Mouse (Mus musculus): ENCODE results near the gene Lrig3. TPM values are rescaled to one million over a fixed set of nuclear protein-coding genes. Genes with fewer than 3 reads are reported as not detected.

Lrig3 gene
- polyA plus RNA-seq, 1 experiment, result 2.1 TPM

DNA sequence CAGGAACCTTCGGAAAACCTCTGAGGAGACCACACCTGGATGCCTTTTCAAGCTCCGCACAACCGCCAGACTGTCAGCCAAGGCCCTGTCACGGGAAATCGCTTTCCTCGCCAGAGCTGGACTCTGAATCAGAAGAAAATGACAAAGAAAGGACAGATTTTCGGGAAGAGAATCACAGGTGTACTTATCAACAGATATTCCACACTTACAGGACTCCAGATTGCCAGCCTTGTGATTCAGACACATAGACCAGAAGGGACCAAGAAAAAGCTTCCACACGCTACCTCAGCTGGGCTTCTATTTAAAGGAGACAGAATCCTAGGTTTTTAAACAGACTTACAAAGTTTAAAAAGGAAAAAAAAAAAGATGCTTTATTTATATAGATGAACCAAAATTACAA lies 48.7 kb downstream of the Lrig3 start:
- TF ChIP-seq CTCF (IDR thresholded peaks at IDR 0.05; ENCODE audit: extremely low read depth, insufficient read depth, low read length), result no peak
- TF ChIP-seq POLR2A (IDR thresholded peaks at IDR 0.05; ENCODE audit: extremely low read depth, insufficient read depth, low read length), result no peak

DNA sequence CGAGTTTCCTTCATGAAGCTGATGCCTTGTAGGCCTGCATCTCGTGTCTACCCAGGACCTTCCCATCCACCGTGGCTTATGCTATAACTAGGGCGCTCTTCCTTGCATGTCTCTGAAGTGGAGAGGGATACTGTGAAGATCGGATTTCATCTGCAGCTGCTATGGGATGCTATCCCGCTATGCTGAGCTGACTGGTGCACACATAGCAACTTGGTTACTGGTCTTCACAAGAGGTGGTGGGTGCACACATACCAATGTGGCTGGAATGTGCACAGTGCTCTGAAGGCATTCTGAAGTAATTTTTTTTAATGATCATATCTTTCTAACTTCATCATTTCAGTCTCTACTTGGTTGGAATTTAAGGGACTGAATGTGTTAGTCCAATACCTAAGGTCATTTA lies 49.7 kb downstream of the Lrig3 start:
- H3K4me3 ChIP-seq (ENCODE audit: insufficient read depth, low read length), result no peak overlapping the region
- no peak overlapping the region for H3K27ac ChIP-seq (ENCODE audit: insufficient read depth, low read length)
- TF ChIP-seq CTCF (IDR thresholded peaks at IDR 0.05; ENCODE audit: extremely low read depth, insufficient read depth, low read length) (no peak), POLR2A (IDR thresholded peaks at IDR 0.05; ENCODE audit: extremely low read depth, insufficient read depth, low read length) (no peak)

More for the DNA sequence above, 48.7 kb downstream of the Lrig3 start:
- Histone ChIP-seq H3K27ac (ENCODE audit: insufficient read depth, low read length) (no peak overlapping the region), H3K4me3 (ENCODE audit: insufficient read depth, low read length) (no peak overlapping the region), H3K4me1 (ENCODE audit: control insufficient read depth, insufficient read depth, low read length) (no peaks in the 10 kb centered on the region; the same call in 1 of the 2 replicates)

DNA sequence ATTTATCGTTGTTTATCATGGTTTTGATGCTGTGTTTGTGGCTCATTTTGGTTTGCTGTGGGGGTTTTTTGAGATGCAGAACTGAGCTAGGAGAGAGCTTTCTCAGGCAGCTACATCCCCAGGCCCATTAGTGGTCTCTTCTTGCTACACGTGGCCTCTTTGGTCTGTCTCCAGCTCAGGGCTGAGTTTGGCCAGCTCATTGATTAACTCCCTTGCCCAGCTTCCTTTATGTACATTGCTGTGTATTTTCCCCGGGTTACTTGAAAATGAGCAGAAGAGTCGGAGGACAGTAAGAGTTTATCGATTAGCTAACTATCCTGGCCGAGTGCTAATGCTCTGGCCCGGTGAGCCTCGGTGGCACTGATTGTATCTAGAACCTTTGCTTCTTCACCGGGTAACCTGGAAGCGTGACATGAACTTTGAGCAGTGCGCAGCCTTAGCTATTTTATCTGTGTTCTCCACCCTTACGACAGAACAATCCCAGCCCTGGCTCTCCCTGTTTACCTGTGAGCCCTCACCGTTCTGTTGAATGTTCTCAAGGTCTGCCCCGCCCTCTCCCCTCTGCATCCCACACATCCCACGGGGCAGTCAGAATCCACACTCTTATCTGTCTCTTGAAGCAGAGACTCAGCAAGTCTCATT lies 53.5 kb downstream of the Lrig3 start:
- TF ChIP-seq POLR2A (IDR thresholded peaks at IDR 0.05; ENCODE audit: extremely low read depth, insufficient read depth, low read length) (no peak), CTCF (IDR thresholded peaks at IDR 0.05; ENCODE audit: extremely low read depth, insufficient read depth, low read length) (no peak)

More for the DNA sequence above, 49.7 kb downstream of the Lrig3 start:
- H3K4me1 ChIP-seq (ENCODE audit: control insufficient read depth, insufficient read depth, low read length), result no peaks in the 10 kb centered on the region; the same call in 1 of the 2 replicates

DNA sequence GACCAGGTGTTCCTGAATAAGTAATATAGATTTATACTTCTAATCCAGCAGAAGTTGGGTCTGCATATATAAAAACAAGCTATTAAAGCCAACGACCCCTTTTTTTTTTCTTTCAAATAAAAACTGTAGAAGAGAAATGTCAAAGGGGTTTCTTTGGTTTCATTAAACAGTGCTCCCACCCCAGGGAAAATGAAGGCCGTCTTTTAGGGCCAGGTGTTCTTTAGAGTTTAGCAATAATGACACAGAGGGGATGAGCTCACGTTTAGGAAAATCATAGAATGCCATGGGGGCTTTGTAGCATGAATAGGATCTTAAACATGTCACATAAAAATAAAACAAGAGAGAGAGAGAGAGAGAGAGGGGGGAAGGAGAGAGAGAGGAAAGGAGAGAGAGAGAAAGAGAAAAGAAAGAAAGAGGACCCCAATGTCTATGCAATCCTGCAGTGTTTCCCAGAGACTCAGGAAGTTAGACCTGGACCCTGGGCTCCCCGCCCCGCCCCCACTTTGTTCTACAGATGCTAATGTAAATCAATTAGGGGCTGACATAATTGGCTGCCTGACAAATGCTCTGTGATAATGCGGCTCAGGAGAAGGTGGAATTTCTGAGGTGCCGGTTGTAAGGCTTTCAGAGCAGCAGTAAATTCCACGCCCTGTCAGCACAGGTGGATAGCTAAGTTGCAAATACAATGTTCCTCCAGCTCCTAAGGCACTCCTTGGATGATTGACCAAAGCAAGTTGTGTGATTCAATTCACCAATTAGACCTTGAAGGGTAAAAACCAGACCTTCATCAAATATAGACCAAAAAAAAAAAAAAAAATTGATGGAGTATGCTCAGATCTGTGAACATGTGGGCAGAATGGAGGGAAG lies 62.8 kb downstream of the Lrig3 start:
- no peak for TF ChIP-seq POLR2A (IDR thresholded peaks at IDR 0.05; ENCODE audit: extremely low read depth, insufficient read depth, low read length)
- TF ChIP-seq CTCF (IDR thresholded peaks at IDR 0.05; ENCODE audit: extremely low read depth, insufficient read depth, low read length), result no peak
- Histone ChIP-seq H3K4me1 (ENCODE audit: control insufficient read depth, insufficient read depth, low read length) (no peaks in the 10 kb centered on the region), H3K27ac (ENCODE audit: insufficient read depth, low read length) (no peak overlapping the region), H3K4me3 (ENCODE audit: insufficient read depth, low read length) (no peak overlapping the region)

More for the DNA sequence above, 53.5 kb downstream of the Lrig3 start:
- no peaks in the 10 kb centered on the region for H3K4me1 ChIP-seq (ENCODE audit: control insufficient read depth, insufficient read depth, low read length)
- H3K27ac ChIP-seq (ENCODE audit: insufficient read depth, low read length), result no peak overlapping the region
- H3K4me3 ChIP-seq (ENCODE audit: insufficient read depth, low read length), result no peak overlapping the region

DNA sequence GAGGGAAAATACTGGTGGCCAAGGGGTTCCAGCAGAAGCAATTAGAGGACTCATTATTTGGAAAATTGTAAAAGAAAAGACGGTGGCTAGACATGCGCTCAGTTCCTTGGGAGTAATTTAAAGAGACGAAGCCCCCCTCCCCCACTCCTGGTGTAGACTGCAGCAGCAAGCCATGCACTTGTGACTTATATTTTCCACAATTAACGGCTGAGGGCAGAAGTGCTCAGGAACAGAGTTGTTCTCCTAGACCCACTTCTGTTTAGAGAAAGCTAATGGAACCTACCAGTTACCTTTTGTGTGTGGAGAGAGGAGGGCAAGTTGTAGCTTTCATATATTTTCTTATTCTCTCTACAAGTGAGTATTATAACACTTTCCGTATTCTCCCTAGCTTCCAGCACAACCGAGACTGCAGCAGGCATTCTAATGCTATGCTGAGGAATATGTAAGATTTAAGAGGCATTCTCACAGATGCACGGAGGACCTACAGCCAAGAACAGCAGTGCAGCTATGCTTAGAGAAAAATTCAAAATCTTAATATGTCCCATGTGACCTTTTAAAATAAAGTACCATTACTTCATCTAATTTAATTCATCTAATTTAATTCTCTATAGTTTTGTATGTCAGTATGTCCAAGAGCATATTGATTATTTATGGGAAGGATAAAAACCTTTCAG lies 63.6 kb downstream of the Lrig3 start:
- Histone ChIP-seq H3K27ac (ENCODE audit: insufficient read depth, low read length) (no peak overlapping the region), H3K4me3 (ENCODE audit: insufficient read depth, low read length) (no peak overlapping the region), H3K4me1 (ENCODE audit: control insufficient read depth, insufficient read depth, low read length) (no peaks in the 10 kb centered on the region)
- TF ChIP-seq POLR2A (IDR thresholded peaks at IDR 0.05; ENCODE audit: extremely low read depth, insufficient read depth, low read length), result no peak

DNA sequence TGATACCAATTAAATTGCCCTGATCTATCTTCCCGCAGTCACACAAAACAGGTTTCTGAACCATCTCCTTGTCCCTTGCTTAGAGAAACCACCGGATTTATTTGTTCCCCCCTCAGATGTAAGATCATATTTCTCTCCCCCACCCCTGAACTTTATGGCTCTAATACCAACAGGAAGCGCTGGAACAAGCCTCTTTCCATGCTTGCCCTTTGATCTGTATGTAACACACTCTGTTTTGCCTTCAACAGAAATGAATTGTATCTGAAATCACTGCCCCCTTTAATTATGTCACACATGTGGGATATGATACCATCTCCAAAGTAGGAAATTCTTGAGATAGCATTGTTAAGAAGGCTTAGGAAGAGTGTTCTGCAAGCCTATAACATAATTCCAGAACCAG lies 90.9 kb downstream of the Lrig3 start:
- TF ChIP-seq POLR2A (IDR thresholded peaks at IDR 0.05; ENCODE audit: extremely low read depth, insufficient read depth, low read length) (no peak), CTCF (IDR thresholded peaks at IDR 0.05; ENCODE audit: extremely low read depth, insufficient read depth, low read length) (no peak)
- Histone ChIP-seq H3K4me3 (ENCODE audit: insufficient read depth, low read length) (no peak overlapping the region), H3K27ac (ENCODE audit: insufficient read depth, low read length) (no peak overlapping the region), H3K4me1 (ENCODE audit: control insufficient read depth, insufficient read depth, low read length) (no peaks in the 10 kb centered on the region)

DNA sequence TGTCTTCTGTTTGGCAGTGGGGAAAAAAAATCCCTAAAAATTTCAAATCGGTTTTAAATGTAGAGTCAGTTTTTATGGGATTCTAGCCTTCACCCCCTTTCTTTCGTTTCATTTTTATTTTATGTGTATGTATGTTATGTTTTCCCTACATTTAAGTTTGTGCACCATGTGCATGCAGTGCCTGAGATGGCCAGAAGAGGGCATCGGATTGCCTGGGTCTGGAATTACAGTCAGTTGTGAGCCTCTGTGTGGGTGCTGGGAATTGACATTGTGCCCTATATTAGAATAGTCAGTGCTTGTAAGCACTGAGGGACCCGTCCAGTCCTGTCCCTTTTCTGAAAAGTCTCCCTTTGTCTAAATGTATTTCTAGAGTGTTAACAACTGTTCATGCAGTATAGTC lies 96.8 kb downstream of the Lrig3 start:
- Histone ChIP-seq H3K27ac (ENCODE audit: insufficient read depth, low read length) (no peak overlapping the region), H3K4me3 (ENCODE audit: insufficient read depth, low read length) (no peak overlapping the region), H3K4me1 (ENCODE audit: control insufficient read depth, insufficient read depth, low read length) (no peaks in the 10 kb centered on the region)
- no peak for TF ChIP-seq POLR2A (IDR thresholded peaks at IDR 0.05; ENCODE audit: extremely low read depth, insufficient read depth, low read length)
- no peak for TF ChIP-seq CTCF (IDR thresholded peaks at IDR 0.05; ENCODE audit: extremely low read depth, insufficient read depth, low read length)
